Mouse (Mus musculus): ENCODE data around the gene Acap1. TPM values are rescaled to one million over a fixed set of nuclear protein-coding genes. Genes with fewer than 3 reads are reported as not detected.

Acap1 gene
- polyA plus RNA-seq, 1 experiment from 2014 or later = 0.33 TPM

DNA sequence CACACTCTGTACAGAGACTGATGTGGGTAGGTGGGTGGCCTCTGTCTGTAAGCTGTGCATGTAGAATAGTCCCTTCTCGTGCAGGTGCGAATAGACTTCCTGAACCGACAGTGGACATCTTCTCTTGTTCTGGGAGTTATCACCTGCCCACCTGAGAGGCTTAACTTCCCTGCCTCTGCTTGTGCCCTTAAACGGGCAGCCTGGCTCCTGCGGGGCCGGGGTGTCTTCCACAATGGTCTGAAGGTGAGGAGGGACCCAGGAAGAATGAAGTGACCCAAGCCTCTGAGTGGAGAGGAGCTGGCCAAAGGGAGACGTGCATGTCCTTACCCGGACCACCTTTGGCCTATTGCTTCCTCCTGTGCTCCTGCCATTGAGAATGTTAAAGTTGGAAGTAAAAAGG lies 14.8 kb upstream of the Acap1 start:
- no peaks in the 10 kb centered on the region for H3K27me3 ChIP-seq (ENCODE audit: insufficient read depth, low read length)
- ATAC-seq (replicated peaks; ENCODE audit: low FRiP score, low read depth) (no peak), DNase-seq (ENCODE audit: low spot score) (no peak)
- H3K9me3 ChIP-seq (replicated peaks; ENCODE audit: low read length) = no peaks in the 10 kb centered on the region
- peaks cover 70% of the 10 kb centered on the region for H3K36me3 ChIP-seq (ENCODE audit: insufficient read depth, low read length)
- TF ChIP-seq CTCF (IDR thresholded peaks at IDR 0.05; ENCODE audit: low read depth) = no peak
- no peak overlapping the region for H3K4me3 ChIP-seq (replicated peaks; ENCODE audit: low read depth, low read length)
- H3K4me1 ChIP-seq (replicated peaks; ENCODE audit: insufficient read depth, low read length) = peaks cover 7% of the 10 kb centered on the region; the same call in 1 of the 2 replicates
- WGBS = 92% methylated on average over 8 of the region's 8 CpGs
- H3K9ac ChIP-seq (ENCODE audit: low read depth, low read length) = no peak overlapping the region; the same call in 1 of the 2 replicates
- H3K27ac ChIP-seq = peak overlapping the region; percentile 50; the same call in 1 of the 2 replicates
- no peak overlapping the region for H3K4me2 ChIP-seq (ENCODE audit: low read length)

DNA sequence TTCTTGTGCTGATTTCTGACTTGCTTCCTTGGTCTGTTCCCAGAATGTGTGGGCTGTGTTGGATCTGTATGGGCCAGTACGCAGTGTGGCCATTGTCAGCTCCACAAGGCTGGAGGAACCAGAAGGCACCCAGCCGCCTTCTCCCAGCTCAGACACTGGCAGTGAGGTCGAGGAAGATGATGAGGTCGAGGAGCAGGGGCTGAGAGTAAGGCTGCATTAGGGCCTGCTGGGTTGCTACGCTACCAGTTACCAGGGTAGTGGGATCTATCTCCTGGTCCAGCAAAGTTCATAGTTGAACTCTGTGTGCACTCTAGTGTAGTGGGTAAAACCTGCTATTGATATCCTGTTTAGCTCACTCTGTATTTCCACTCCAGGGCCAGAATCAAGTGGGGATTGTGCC lies 13.8 kb upstream of the Acap1 start:
- Histone ChIP-seq H3K4me3 (replicated peaks; ENCODE audit: low read depth, low read length) (no peak overlapping the region), H3K9ac (ENCODE audit: low read depth, low read length) (no peak overlapping the region), H3K4me1 (replicated peaks; ENCODE audit: insufficient read depth, low read length) (no peaks in the 10 kb centered on the region; the same call in 1 of the 2 replicates), H3K4me2 (ENCODE audit: low read length) (peak overlapping the region; percentile 5; the same call in 1 of the 2 replicates), H3K36me3 (ENCODE audit: insufficient read depth, low read length) (peaks cover 75% of the 10 kb centered on the region), H3K27ac (no peak overlapping the region), H3K27me3 (ENCODE audit: insufficient read depth, low read length) (no peaks in the 10 kb centered on the region), H3K9me3 (replicated peaks; ENCODE audit: low read length) (no peaks in the 10 kb centered on the region)
- ATAC-seq (replicated peaks; ENCODE audit: low FRiP score, low read depth) (no peak), DNase-seq (ENCODE audit: low spot score) (no peak)
- WGBS = 91% methylated on average over 5 of the region's 5 CpGs
- no peak for TF ChIP-seq CTCF (IDR thresholded peaks at IDR 0.05; ENCODE audit: low read depth)

- Histone ChIP-seq H3K4me1 (replicated peaks; ENCODE audit: insufficient read depth, low read length) (no peaks in the 10 kb centered on the region; the same call in 1 of the 2 replicates), H3K9me3 (replicated peaks; ENCODE audit: low read length) (no peaks in the 10 kb centered on the region), H3K4me3 (replicated peaks; ENCODE audit: low read depth, low read length) (no peak overlapping the region), H3K27ac (no peak overlapping the region), H3K9ac (ENCODE audit: low read depth, low read length) (no peak overlapping the region), H3K36me3 (ENCODE audit: insufficient read depth, low read length) (peaks cover 81% of the 10 kb centered on the region), H3K4me2 (ENCODE audit: low read length) (no peak overlapping the region), H3K27me3 (ENCODE audit: insufficient read depth, low read length) (no peaks in the 10 kb centered on the region)
- DNase-seq (ENCODE audit: low spot score) (no peak), ATAC-seq (replicated peaks; ENCODE audit: low FRiP score, low read depth) (peak; percentile 74)
- no peak for TF ChIP-seq CTCF (IDR thresholded peaks at IDR 0.05; ENCODE audit: low read depth)
- 80% methylated on average over 11 of the region's 11 CpGs for WGBS
These were observed 13.3 kb upstream of the Acap1 start for GRCm38 (mm10) chr11:69908645-69909044.

DNA sequence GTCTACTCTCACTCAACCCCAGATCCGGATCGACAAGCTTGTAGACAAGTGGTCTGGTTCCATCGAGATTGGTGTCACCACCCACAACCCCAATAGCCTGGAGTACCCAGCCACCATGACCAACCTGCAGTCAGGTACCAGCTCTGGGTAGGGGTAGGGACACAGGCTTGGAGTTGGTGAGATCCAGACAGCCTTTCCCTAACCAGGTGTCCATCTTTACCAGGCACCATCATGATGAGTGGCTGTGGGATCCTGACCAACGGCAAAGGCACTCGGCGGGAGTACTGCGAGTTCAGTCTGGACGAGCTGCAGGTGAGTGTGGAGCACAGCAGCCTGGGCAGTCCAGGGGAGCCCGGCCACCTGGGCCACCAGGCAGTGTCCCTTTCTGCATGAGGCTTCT lies 9.0 kb upstream of the Acap1 start:
- H3K4me2 ChIP-seq (ENCODE audit: low read length) = no peak overlapping the region
- TF ChIP-seq CTCF (IDR thresholded peaks at IDR 0.05; ENCODE audit: low read depth) = no peak
- H3K36me3 ChIP-seq (ENCODE audit: insufficient read depth, low read length) = peaks cover 52% of the 10 kb centered on the region
- no peak overlapping the region for H3K9ac ChIP-seq (ENCODE audit: low read depth, low read length)
- 95% methylated on average over 9 of the region's 9 CpGs for WGBS
- no peak overlapping the region for H3K4me3 ChIP-seq (replicated peaks; ENCODE audit: low read depth, low read length)
- H3K4me1 ChIP-seq (replicated peaks; ENCODE audit: insufficient read depth, low read length) = peaks cover 17% of the 10 kb centered on the region; the same call in 1 of the 2 replicates
- DNase-seq (ENCODE audit: low spot score) (no peak), ATAC-seq (replicated peaks; ENCODE audit: low FRiP score, low read depth) (no peak)
- H3K27me3 ChIP-seq (ENCODE audit: insufficient read depth, low read length) = no peaks in the 10 kb centered on the region
- H3K9me3 ChIP-seq (replicated peaks; ENCODE audit: low read length) = no peaks in the 10 kb centered on the region
- H3K27ac ChIP-seq = no peak overlapping the region

GRCm38 (mm10) chr11:69902972-69903371 lies 7.6 kb upstream of the Acap1 start:
- Histone ChIP-seq H3K9me3 (replicated peaks; ENCODE audit: low read length) (no peaks in the 10 kb centered on the region), H3K4me3 (replicated peaks; ENCODE audit: low read depth, low read length) (peak overlapping the region; percentile 62; the same call in 1 of the 2 replicates), H3K27me3 (ENCODE audit: insufficient read depth, low read length) (no peaks in the 10 kb centered on the region), H3K4me2 (ENCODE audit: low read length) (peak overlapping the region; percentile 90), H3K9ac (ENCODE audit: low read depth, low read length) (peak overlapping the region; percentile 77; the same call in 1 of the 2 replicates), H3K4me1 (replicated peaks; ENCODE audit: insufficient read depth, low read length) (peaks cover 17% of the 10 kb centered on the region; the same call in 1 of the 2 replicates), H3K27ac (no peak overlapping the region), H3K36me3 (ENCODE audit: insufficient read depth, low read length) (peaks cover 39% of the 10 kb centered on the region)
- ATAC-seq (replicated peaks; ENCODE audit: low FRiP score, low read depth) = no peak
- no peak for DNase-seq (ENCODE audit: low spot score)
- no peak for TF ChIP-seq CTCF (IDR thresholded peaks at IDR 0.05; ENCODE audit: low read depth)
- 82% methylated on average over 12 of the region's 13 CpGs for WGBS

DNA sequence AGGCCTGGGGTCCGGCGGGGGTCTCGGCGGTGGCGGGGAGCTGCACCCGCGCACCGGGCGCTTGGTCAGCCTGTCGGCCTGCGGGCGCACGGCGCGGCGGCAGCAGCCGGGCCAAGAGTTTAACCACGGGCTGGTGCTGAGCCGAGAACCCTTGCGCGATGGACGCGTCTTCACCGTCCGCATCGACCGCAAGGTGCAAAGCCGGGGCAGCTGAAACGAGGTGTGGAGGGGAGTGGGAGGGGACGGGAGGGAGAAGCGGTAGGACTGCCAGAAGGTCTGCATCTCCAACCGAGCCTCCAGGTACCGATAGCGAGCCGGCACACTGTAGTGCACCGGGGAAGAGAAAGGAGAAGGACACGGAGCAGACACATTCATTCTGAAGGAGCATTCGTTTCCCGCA lies 6.7 kb upstream of the Acap1 start:
- H3K36me3 ChIP-seq (ENCODE audit: insufficient read depth, low read length) = peaks cover 30% of the 10 kb centered on the region
- peak overlapping the region; percentile 62 for H3K4me3 ChIP-seq (replicated peaks; ENCODE audit: low read depth, low read length)
- H3K4me1 ChIP-seq (replicated peaks; ENCODE audit: insufficient read depth, low read length) = peaks cover 17% of the 10 kb centered on the region; the same call in 1 of the 2 replicates
- peak overlapping the region; percentile 77 for H3K9ac ChIP-seq (ENCODE audit: low read depth, low read length)
- H3K4me2 ChIP-seq (ENCODE audit: low read length) = peak overlapping the region; percentile 90
- no peak for ATAC-seq (replicated peaks; ENCODE audit: low FRiP score, low read depth)
- no peak for TF ChIP-seq CTCF (IDR thresholded peaks at IDR 0.05; ENCODE audit: low read depth)
- WGBS = 1% methylated on average over 39 of the region's 39 CpGs
- peak overlapping the region; percentile 93 for H3K27ac ChIP-seq
- H3K9me3 ChIP-seq (replicated peaks; ENCODE audit: low read length) = no peaks in the 10 kb centered on the region
- DNase-seq (ENCODE audit: low spot score) = no peak
- no peaks in the 10 kb centered on the region for H3K27me3 ChIP-seq (ENCODE audit: insufficient read depth, low read length)

- peak overlapping the region; percentile 62 for H3K4me3 ChIP-seq (replicated peaks; ENCODE audit: low read depth, low read length)
- peak overlapping the region; percentile 77 for H3K9ac ChIP-seq (ENCODE audit: low read depth, low read length)
- under 1% methylated on average over 42 of the region's 42 CpGs for WGBS
- no peaks in the 10 kb centered on the region for H3K27me3 ChIP-seq (ENCODE audit: insufficient read depth, low read length)
- no peaks in the 10 kb centered on the region for H3K9me3 ChIP-seq (replicated peaks; ENCODE audit: low read length)
- peak overlapping the region; percentile 90 for H3K4me2 ChIP-seq (ENCODE audit: low read length)
- peaks cover 17% of the 10 kb centered on the region; the same call in 1 of the 2 replicates for H3K4me1 ChIP-seq (replicated peaks; ENCODE audit: insufficient read depth, low read length)
- ATAC-seq (replicated peaks; ENCODE audit: low FRiP score, low read depth) (peak; percentile 83), DNase-seq (ENCODE audit: low spot score) (peak; percentile 99)
- H3K27ac ChIP-seq = peak overlapping the region; percentile 93
- peaks cover 24% of the 10 kb centered on the region for H3K36me3 ChIP-seq (ENCODE audit: insufficient read depth, low read length)
- no peak for TF ChIP-seq CTCF (IDR thresholded peaks at IDR 0.05; ENCODE audit: low read depth)
These were observed 6.1 kb upstream of the Acap1 start for GRCm38 (mm10) chr11:69901406-69901846.
